Mouse (Mus musculus) olfactory bulb, adult 2 months (tissue): ENCODE measurements around the gene Nr1i3.

Experiments
- CTCF ChIP-seq: fragments of 200-500 bp; IDR thresholded peaks from 2 replicates; pipeline ENCODE4 v1.5.1; 2012; ENCODE audit warnings: low read depth, mild to moderate bottlenecking, low read length, moderate library complexity; ENCODE audit not compliant: insufficient read depth
- POLR2A ChIP-seq: fragments of 200-500 bp; IDR thresholded peaks from 2 replicates; pipeline ENCODE4 v1.6.1; 2012; ENCODE audit warnings: mild to moderate bottlenecking, low read depth, low read length, moderate library complexity; ENCODE audit not compliant: insufficient read depth

DNA sequence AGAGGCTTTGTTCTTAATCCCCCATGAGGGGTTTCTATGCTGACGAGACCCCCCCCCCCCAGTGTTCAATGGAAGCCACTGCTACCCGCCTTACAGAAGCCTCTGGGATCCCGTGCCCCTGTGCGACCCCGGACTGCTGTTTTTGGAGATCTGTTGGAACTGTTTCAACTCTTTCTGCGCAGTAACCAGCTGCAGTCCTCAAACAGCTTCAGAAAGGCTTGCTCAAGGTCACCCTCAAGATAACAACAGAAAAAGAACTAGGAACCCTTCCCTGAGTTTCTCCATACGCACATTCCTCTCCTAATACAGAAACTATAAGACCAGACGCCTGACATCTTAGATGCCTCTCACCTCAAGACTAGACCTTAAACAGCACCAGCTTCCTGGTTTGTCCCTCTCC, 24.7 kb upstream of the Nr1i3 start:
- no peak for TF ChIP-seq CTCF
- no peak for TF ChIP-seq POLR2A
